Mouse (Mus musculus) bone marrow, adult 2 months (tissue): ENCODE measurements around the gene Sec62.

Experiments used
- CTCF ChIP-seq: fragments of 200-500 bp; IDR thresholded peaks from 2 replicates; pipeline ENCODE4 v1.5.1; 2011; ENCODE audit warnings: low read length, control low read depth; ENCODE audit not compliant: control insufficient read depth, insufficient read depth
- POLR2A ChIP-seq: fragments of 200-500 bp; IDR thresholded peaks from 2 replicates; pipeline ENCODE4 v1.6.1; 2011; ENCODE audit warnings: low read depth, mild to moderate bottlenecking, control low read depth, low read length, borderline replicate concordance; ENCODE audit not compliant: control insufficient read depth

- TF ChIP-seq CTCF: no peak
- no peak for TF ChIP-seq POLR2A
Measured at GRCm38 (mm10) chr3:30767271-30767670, 25.4 kb upstream of the Sec62 start.
